Mouse (Mus musculus) MEL (cell line): ENCODE measurements around the gene Bbs9. TPM values are rescaled to one million over a fixed set of nuclear protein-coding genes. Genes with fewer than 3 reads are reported as not detected.

Experiments used
- DNase-seq: peaks from one replicate; pipeline ENCODE4 v3.0.0; 2011; ENCODE audit warnings: low read depth, low spot score
- H3K27ac ChIP-seq: 2 replicates; pipeline ENCODE4 v1.5.1; 2012; ENCODE audit warnings: low read depth, mild to moderate bottlenecking, control low read depth, low read length, moderate library complexity; ENCODE audit not compliant: control insufficient read depth
- H3K27me3 ChIP-seq, 2 experiments: fragments of 150-350 bp in 1 of 2; sonication (generic) in 1 of 2; 2 replicates each; pipeline ENCODE4 v1.6.1; 2012; ENCODE audit warnings: low read length in 2 of 2, mild to moderate bottlenecking in 2 of 2, improper control_type of control experiment in 1 of 2, moderate library complexity in 1 of 2; ENCODE audit not compliant: insufficient read depth in 2 of 2, control insufficient read depth in 1 of 2
- H3K36me3 ChIP-seq, 2 experiments: 2 replicates each; pipeline ENCODE4 v1.6.1; 2012 to 2014; ENCODE audit warnings: low read length in 2 of 2, improper control_type of control experiment in 1 of 2, inconsistent platforms in 1 of 2, mild to moderate bottlenecking in 1 of 2; ENCODE audit not compliant: insufficient read depth in 2 of 2, control insufficient read depth in 1 of 2
- H3K4me1 ChIP-seq, 2 experiments: fragments of 150-350 bp in 1 of 2; sonication (generic) in 1 of 2; 2 replicates each; pipeline ENCODE4 v1.6.1; 2012; ENCODE audit warnings: low read length in 2 of 2, improper control_type of control experiment in 1 of 2, mild to moderate bottlenecking in 1 of 2; ENCODE audit not compliant: insufficient read depth in 2 of 2, control insufficient read depth in 1 of 2
- H3K4me3 ChIP-seq, 2 experiments: fragments of 150-350 bp in 1 of 2; sonication (generic) in 1 of 2; 2 replicates each; pipeline ENCODE4 v1.5.1; 2012; ENCODE audit warnings: low read depth in 2 of 2, low read length in 2 of 2, mild to moderate bottlenecking in 2 of 2, moderate library complexity in 2 of 2, control low read depth in 1 of 2, improper control_type of control experiment in 1 of 2; ENCODE audit not compliant: control insufficient read depth in 1 of 2, insufficient read depth in 1 of 2
- H3K79me2 ChIP-seq: 2 replicates; pipeline ENCODE4 v1.6.1; 2012; ENCODE audit warnings: mild to moderate bottlenecking, low read length, moderate library complexity; ENCODE audit not compliant: control insufficient read depth, poor library complexity, insufficient read depth
- H3K9ac ChIP-seq: 2 replicates; pipeline ENCODE4 v1.6.1; 2012; ENCODE audit warnings: low read depth, mild to moderate bottlenecking, control low read depth, low read length, moderate library complexity; ENCODE audit not compliant: control insufficient read depth, poor library complexity, severe bottlenecking
- H3K9me3 ChIP-seq: fragments of 150-350 bp; sonication (generic); replicated peaks from 2 replicates; pipeline ENCODE4 v1.6.1; 2012; ENCODE audit warnings: mild to moderate bottlenecking, low read length, improper control_type of control experiment, moderate library complexity; ENCODE audit not compliant: insufficient read depth
- BHLHE40 ChIP-seq: IDR thresholded peaks from 2 replicates; pipeline ENCODE4 v1.6.1; 2012; ENCODE audit warnings: low read depth, mild to moderate bottlenecking, inconsistent platforms, low read length, improper control_type of control experiment, borderline replicate concordance
- CHD1 ChIP-seq: IDR thresholded peaks from 2 replicates; pipeline ENCODE4 v1.6.1; 2012; ENCODE audit warnings: low read depth, mild to moderate bottlenecking, inconsistent platforms, low read length, improper control_type of control experiment
- CHD2 ChIP-seq: IDR thresholded peaks from 2 replicates; pipeline ENCODE4 v1.6.1; 2011; ENCODE audit warnings: low read length, improper control_type of control experiment
- CTCF ChIP-seq, 3 experiments: IDR thresholded peaks in 2 of 3; conservative IDR thresholded peaks in 1 of 3; 2 replicates each; pipeline ENCODE4 v1.5.1; 2011 to 2012; ENCODE audit warnings: low read length in 3 of 3, low read depth in 2 of 3, mild to moderate bottlenecking in 2 of 3, improper control_type of control experiment in 1 of 3, inconsistent platforms in 1 of 3, mixed read lengths in 1 of 3, moderate library complexity in 1 of 3; ENCODE audit not compliant: control insufficient read depth in 1 of 3, insufficient read depth in 1 of 3, poor library complexity in 1 of 3, severe bottlenecking in 1 of 3
- ELF1 ChIP-seq: IDR thresholded peaks from 2 replicates; pipeline ENCODE4 v1.6.1; 2014; ENCODE audit warnings: low read depth, mild to moderate bottlenecking, inconsistent platforms, low read length, improper control_type of control experiment, moderate library complexity
- ETS1 ChIP-seq: IDR thresholded peaks from 2 replicates; pipeline ENCODE4 v1.6.1; 2012; ENCODE audit warnings: low read depth, mild to moderate bottlenecking, inconsistent platforms, low read length, improper control_type of control experiment, moderate library complexity
- GABPA ChIP-seq: IDR thresholded peaks from 2 replicates; pipeline ENCODE4 v1.6.1; 2012; ENCODE audit warnings: low read depth, mild to moderate bottlenecking, inconsistent platforms, low read length, improper control_type of control experiment, moderate library complexity
- GATA1 ChIP-seq: IDR thresholded peaks from 2 replicates; pipeline ENCODE4 v1.6.1; 2011; ENCODE audit warnings: low read depth, low read length, improper control_type of control experiment
- HCFC1 ChIP-seq: IDR thresholded peaks from 2 replicates; pipeline ENCODE4 v1.6.1; 2012; ENCODE audit warnings: low read depth, mild to moderate bottlenecking, inconsistent platforms, low read length, improper control_type of control experiment, moderate library complexity
- JUND ChIP-seq: IDR thresholded peaks from 2 replicates; pipeline ENCODE4 v1.6.1; 2011; ENCODE audit warnings: low read depth, mild to moderate bottlenecking, improper control_type of control experiment, low read length
- KAT2A ChIP-seq: conservative IDR thresholded peaks from 2 replicates; pipeline ENCODE4 v1.6.1; 2012; ENCODE audit warnings: low read depth, low read length, improper control_type of control experiment, inconsistent platforms
- MAX ChIP-seq: IDR thresholded peaks from 2 replicates; pipeline ENCODE4 v1.6.1; 2011; ENCODE audit warnings: low read length, improper control_type of control experiment
- MAZ ChIP-seq: IDR thresholded peaks from 2 replicates; pipeline ENCODE4 v1.6.1; 2012; ENCODE audit warnings: low read depth, mild to moderate bottlenecking, inconsistent platforms, low read length, improper control_type of control experiment
- MEF2A ChIP-seq: IDR thresholded peaks from 2 replicates; pipeline ENCODE4 v1.6.1; 2014; ENCODE audit warnings: low read depth, mild to moderate bottlenecking, inconsistent platforms, low read length, improper control_type of control experiment; ENCODE audit not compliant: poor library complexity, insufficient replicate concordance, severe bottlenecking; ENCODE audit errors: extremely low read depth
- MXI1 ChIP-seq: IDR thresholded peaks from 2 replicates; pipeline ENCODE4 v1.6.1; 2011; ENCODE audit warnings: mild to moderate bottlenecking, low read depth, low read length, improper control_type of control experiment
- MYB ChIP-seq: IDR thresholded peaks from 2 replicates; pipeline ENCODE4 v1.6.1; 2011; ENCODE audit warnings: mild to moderate bottlenecking, low read depth, low read length, improper control_type of control experiment
- NRF1 ChIP-seq: IDR thresholded peaks from 2 replicates; pipeline ENCODE4 v1.6.1; 2014; ENCODE audit warnings: low read depth, mild to moderate bottlenecking, inconsistent platforms, low read length, improper control_type of control experiment, moderate library complexity; ENCODE audit not compliant: poor library complexity, insufficient read depth, severe bottlenecking
- POLR2AphosphoS2 ChIP-seq: IDR thresholded peaks from 2 replicates; pipeline ENCODE4 v1.6.1; 2011; ENCODE audit warnings: low read length, improper control_type of control experiment
- RAD21 ChIP-seq: IDR thresholded peaks from 2 replicates; pipeline ENCODE4 v1.6.1; 2011; ENCODE audit warnings: mild to moderate bottlenecking, low read depth, low read length, improper control_type of control experiment
- TAL1 ChIP-seq: IDR thresholded peaks from 2 replicates; pipeline ENCODE4 v1.6.1; 2012; ENCODE audit warnings: mild to moderate bottlenecking, inconsistent platforms, low read length, moderate library complexity, mixed read lengths
- TBP ChIP-seq: IDR thresholded peaks from 2 replicates; pipeline ENCODE4 v1.8.0; 2011; ENCODE audit warnings: low read depth, low read length, improper control_type of control experiment
- TCF12 ChIP-seq: IDR thresholded peaks from 2 replicates; pipeline ENCODE4 v1.6.1; 2014; ENCODE audit warnings: low read depth, mild to moderate bottlenecking, inconsistent platforms, low read length, improper control_type of control experiment, moderate library complexity
- USF1 ChIP-seq: IDR thresholded peaks from 2 replicates; pipeline ENCODE4 v1.6.1; 2014; ENCODE audit warnings: low read depth, mild to moderate bottlenecking, inconsistent platforms, low read length, improper control_type of control experiment, moderate library complexity
- ZC3H11A ChIP-seq: IDR thresholded peaks from 2 replicates; pipeline ENCODE4 v1.6.1; 2012; ENCODE audit warnings: low read depth, mild to moderate bottlenecking, inconsistent platforms, low read length, improper control_type of control experiment
- ZKSCAN1 ChIP-seq: IDR thresholded peaks from 2 replicates; pipeline ENCODE4 v1.6.1; 2012; ENCODE audit warnings: low read depth, mild to moderate bottlenecking, inconsistent platforms, low read length, improper control_type of control experiment, moderate library complexity
- ZNF384 ChIP-seq: IDR thresholded peaks from 2 replicates; pipeline ENCODE4 v1.6.1; 2012; ENCODE audit warnings: low read depth, mild to moderate bottlenecking, inconsistent platforms, low read length, improper control_type of control experiment
- polyA plus RNA-seq, 2 experiments: library from polyadenylated mRNA; stranded (reverse) in 1 of 2; unstranded in 1 of 2; fragments of >175 nt in 1 of 2; fragments of >200 nt in 1 of 2; gene quantifications; 2 replicates each; pipeline versions ENCODE4 v1.2.1 to v1.2.4; 2012; ENCODE audit warnings: low replicate concordance in 2 of 2, low read depth in 1 of 2; ENCODE audit not compliant: insufficient read length in 2 of 2, insufficient read depth in 1 of 2, missing spikeins in 1 of 2
- total RNA-seq: library from RNA; depleted of rRNA; stranded (reverse); fragments of 300-350 nt; gene quantifications from 2 replicates; pipeline ENCODE4 v1.2.3, GENCODE M21; 2012

The Bbs9 gene
- total and polyA plus RNA-seq, 3 experiments = 18.5 to 19.5 TPM; not detected in 1

DNA sequence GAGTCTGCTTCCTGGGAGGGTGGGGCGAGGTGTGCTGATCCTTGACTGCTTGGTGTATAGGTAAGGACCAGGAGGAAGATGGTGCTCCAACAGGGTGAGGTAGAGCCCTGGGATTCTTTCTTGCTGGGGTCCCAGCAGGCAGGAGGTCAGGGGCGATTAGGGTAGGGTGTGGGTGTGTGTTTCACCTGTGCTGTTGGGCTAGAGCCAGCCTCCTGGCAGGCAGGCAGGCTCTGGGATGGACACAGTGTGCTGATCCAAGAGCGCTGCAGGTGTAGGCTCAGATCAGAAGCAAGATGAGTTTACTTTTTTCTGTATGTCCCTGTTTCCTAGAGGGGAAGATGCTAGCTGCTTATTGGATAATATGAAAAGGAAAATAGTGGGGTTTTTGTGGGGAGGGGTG is 108.7 kb downstream of the Bbs9 start:
- no peaks in the 10 kb centered on the region for H3K36me3 ChIP-seq
- no peak overlapping the region for H3K27ac ChIP-seq
- no peak for TF ChIP-seq TAL1
- no peak for TF ChIP-seq MYB
- no peak for TF ChIP-seq KAT2A
- TF ChIP-seq CTCF (IDR thresholded peaks at IDR 0.05 in 2 of 3, conservative IDR thresholded peaks at IDR 0.05 in 1 of 3; ENCODE audit: control insufficient read depth in 1 of 3, insufficient read depth in 1 of 3, low read depth in 2 of 3, low read length in 3 of 3, poor library complexity in 1 of 3, severe bottlenecking in 1 of 3) = no peak
- no peak for TF ChIP-seq GABPA
- TF ChIP-seq BHLHE40 = no peak
- TF ChIP-seq GATA1 = no peak
- no peak for TF ChIP-seq POLR2AphosphoS2
- TF ChIP-seq TBP = no peak
- no peak for TF ChIP-seq ELF1
- TF ChIP-seq MAX = no peak
- no peak for TF ChIP-seq ZC3H11A
- no peak for TF ChIP-seq MAZ
- TF ChIP-seq NRF1 = no peak
- TF ChIP-seq HCFC1 = no peak
- no peak for TF ChIP-seq MEF2A
- TF ChIP-seq JUND = no peak
- no peak for TF ChIP-seq CHD2
- no peak for TF ChIP-seq MXI1
- no peak for TF ChIP-seq USF1

DNA sequence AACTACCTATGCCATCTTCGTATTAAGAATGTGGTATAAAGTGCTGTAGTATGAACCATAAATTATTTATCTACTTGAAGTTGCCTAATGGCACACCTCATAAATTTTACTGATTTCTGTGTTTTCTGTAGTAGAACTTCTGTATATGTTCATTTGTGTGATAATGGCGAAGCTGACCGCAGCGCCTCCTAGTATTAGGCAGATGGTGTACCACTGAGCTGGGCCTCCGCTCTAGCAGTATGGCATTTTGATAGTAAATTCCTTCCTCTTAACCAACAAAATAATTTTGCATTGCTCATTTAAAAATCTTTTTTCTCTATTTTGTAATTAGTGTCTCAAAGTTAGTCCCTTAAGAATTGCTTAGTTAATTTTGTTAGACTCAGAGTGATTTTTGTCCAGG is 117.5 kb downstream of the Bbs9 start:
- Histone ChIP-seq H3K4me1 (no peaks in the 10 kb centered on the region), H3K27me3 (no peaks in the 10 kb centered on the region), H3K9me3 (no peaks in the 10 kb centered on the region), H3K9ac (no peak overlapping the region)
- no peak for TF ChIP-seq MAZ
- no peak for TF ChIP-seq ETS1
- no peak for TF ChIP-seq USF1
- no peak for TF ChIP-seq TCF12
- no peak for TF ChIP-seq ZKSCAN1
- no peak for TF ChIP-seq KAT2A
- no peak for TF ChIP-seq CHD1
- no peak for TF ChIP-seq TAL1
- no peak for TF ChIP-seq ZNF384
- TF ChIP-seq MEF2A = no peak
- TF ChIP-seq GATA1 = no peak
- TF ChIP-seq RAD21 = no peak
- TF ChIP-seq, all 39 proteins: peak for 0
- Histone ChIP-seq H3K36me3 (no peaks in the 10 kb centered on the region), H3K27ac (no peak overlapping the region), H3K4me3 (no peak overlapping the region), H3K79me2 (no peaks in the 10 kb centered on the region)
- DNase-seq = no peak

More for the DNA sequence above, 108.7 kb downstream of the Bbs9 start:
- no peaks in the 10 kb centered on the region for H3K4me1 ChIP-seq
- H3K79me2 ChIP-seq = no peaks in the 10 kb centered on the region
- H3K9ac ChIP-seq = no peak overlapping the region
- no peak for DNase-seq
- no peaks in the 10 kb centered on the region for H3K27me3 ChIP-seq
- H3K4me3 ChIP-seq = no peak overlapping the region
- no peaks in the 10 kb centered on the region for H3K9me3 ChIP-seq
